Mouse (Mus musculus) adrenal gland, postnatal 36 days (tissue): ENCODE measurements around the gene Kcna10. TPM values are rescaled to one million over a fixed set of nuclear protein-coding genes. Genes with fewer than 3 reads are reported as not detected.

Experiments used
- total RNA-seq, 2 experiments: library from RNA; stranded (reverse); gene quantifications; 2 replicates each; pipeline ENCODE4 v1.2.3; 2021

Gene Kcna10
- total RNA-seq, 2 experiments from 2014 or later = not detected

Other genes starting within 250 kb of the Kcna10 start
- under 1 TPM; 0.56 to 0.72 TPM for gene Kcna3, start 146.9 kb upstream of the Kcna10 start, total RNA-seq
- 1 to 10 TPM in 1 of 2 experiments, under 1 TPM in 1; 0.99 to 1.2 TPM for gene Kcna2, start 81.9 kb upstream of the Kcna10 start, total RNA-seq
- under 1 TPM; 0.23 to 0.66 TPM for gene Cym, start 38.7 kb downstream of the Kcna10 start, total RNA-seq
- gene A630076J17Rik, start 47.6 kb downstream of the Kcna10 start, total RNA-seq = not detected
- 1 to 10 TPM; 1.1 to 1.7 TPM for gene Prok1, start 56.7 kb downstream of the Kcna10 start, total RNA-seq
- gene Lamtor5, start 95.8 kb downstream of the Kcna10 start, total RNA-seq = 10 to 100 TPM; 83.2 to 87.6 TPM
- under 1 TPM; 0.23 to 0.63 TPM for gene Slc16a4, start 108.2 kb downstream of the Kcna10 start, total RNA-seq
- 10 to 100 TPM; 36.5 to 40.8 TPM for gene Rbm15, start 150.6 kb downstream of the Kcna10 start, total RNA-seq